Comparison of ENCODE assay signal across 22 mouse cellular contexts in the genomic region with DNA sequence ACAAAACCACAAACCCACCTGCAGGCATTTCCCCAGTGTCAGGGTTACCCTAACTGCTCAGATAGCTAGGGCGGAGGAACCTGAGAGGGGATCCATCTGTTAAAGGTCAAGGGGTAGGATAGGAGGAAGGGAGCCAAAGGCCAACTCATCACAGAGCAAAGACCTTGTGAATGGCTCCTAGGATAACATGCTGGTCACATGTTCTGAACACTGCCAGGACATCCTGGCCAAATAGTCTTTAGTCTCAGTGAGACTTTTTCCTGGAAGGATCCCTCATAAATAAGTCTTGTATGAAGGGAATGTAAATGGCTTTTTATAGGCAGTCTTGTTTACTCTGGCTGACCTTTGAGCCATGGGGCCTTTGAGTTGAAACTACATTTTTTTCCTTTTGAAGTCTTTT. TPM values are rescaled to one million over a fixed set of nuclear protein-coding genes. Genes with fewer than 3 reads are reported as not detected.
DNase-seq lines count a peak whose midpoint lies in the region; ATAC-seq lines count a peak whose summit lies in the region.
"Had no signal": no experiment of that assay in that cellular context is flagged by ENCODE, and none has a peak within 500 bp of the region (broad histone marks: within the 10 kb centered on the region; RNA-seq: fewer than 3 reads in every experiment).

No protein-coding gene starts in this region.

- H3K9me3 ChIP-seq in intestine, embryonic 15.5 days: no peaks in the 10 kb centered on the region
- H3K9me3 ChIP-seq: heart, embryonic 15.5 days; hindbrain, embryonic 10.5 days; limb, embryonic 10.5 days; liver, embryonic 13.5 days; neural tube, embryonic 15.5 days had no signal

- peak; percentile 37 to 66 for DNase-seq in gastrocnemius, adult 8-10 months (ENCODE audit: low spot score in 2 of 2)
- no peak for DNase-seq in gastrocnemius, postnatal 4 days (ENCODE audit: low spot score in 2 of 2)
- peak; percentile 39 for DNase-seq in adrenal gland, postnatal 10 days
- peak; percentile 22 to 54 for DNase-seq in kidney, postnatal 4 days
- no peak for DNase-seq in lung, postnatal 14 days
- no peak for DNase-seq in heart, postnatal 10 days
- DNase-seq: cerebellum, adult 8-10 months; forebrain, postnatal 0 days; heart, adult 18-20 months; liver, embryonic 13.5 days; midbrain, embryonic 14.5 days; right cerebral cortex, postnatal 25 days; thymus, postnatal 36 days had no signal

- H3K36me3 ChIP-seq in intestine, embryonic 15.5 days: peaks cover 12% of the 10 kb centered on the region

- 71% methylated on average over 1 of the region's 1 CpGs for WGBS in intestine, embryonic 15.5 days

- no peaks in the 10 kb centered on the region for H3K27me3 ChIP-seq in intestine, embryonic 15.5 days (replicated peaks)
- H3K27me3 ChIP-seq: heart, embryonic 15.5 days; liver, embryonic 13.5 days; neural tube, embryonic 15.5 days; Patski had no signal

- H3K4me1 ChIP-seq in intestine, embryonic 15.5 days (replicated peaks): no peaks in the 10 kb centered on the region
- H3K4me1 ChIP-seq: heart, embryonic 15.5 days; hindbrain, embryonic 10.5 days; limb, embryonic 10.5 days; liver, embryonic 13.5 days; neural tube, embryonic 15.5 days had no signal

- H3K9ac ChIP-seq in intestine, embryonic 15.5 days: no peak overlapping the region
- H3K9ac ChIP-seq: forebrain, postnatal 0 days; heart, embryonic 15.5 days; liver, embryonic 13.5 days; neural tube, embryonic 15.5 days had no signal

- intact Hi-C loops in heart, postnatal 10 days (cut with DNase I): no loop called here

- H3K4me2 ChIP-seq in intestine, embryonic 15.5 days (replicated peaks): no peak overlapping the region
- H3K4me2 ChIP-seq: heart, embryonic 15.5 days; liver, embryonic 13.5 days; neural tube, embryonic 15.5 days had no signal

- ATAC-seq in intestine, embryonic 15.5 days: peak; percentile 93
- ATAC-seq: activated CD4-positive, CD25-positive, alpha-beta regulatory T cell, adult 4 months; forebrain, postnatal 0 days; Patski had no signal

- no peak overlapping the region for H3K4me3 ChIP-seq in intestine, embryonic 15.5 days (replicated peaks)
- H3K4me3 ChIP-seq: heart, embryonic 15.5 days; hindbrain, embryonic 10.5 days; layer of hippocampus, adult 2 months; limb, embryonic 10.5 days; liver, embryonic 13.5 days; myocyte; neural tube, embryonic 15.5 days had no signal

- peak overlapping the region; percentile 42; the same call in 1 of the 2 replicates for H3K27ac ChIP-seq in intestine, embryonic 15.5 days
- H3K27ac ChIP-seq: heart, embryonic 15.5 days; hindbrain, embryonic 10.5 days; layer of hippocampus, adult 2 months; limb, embryonic 10.5 days; liver, embryonic 13.5 days; neural tube, embryonic 15.5 days had no signal

RNA-seq across cellular contexts. Expression of a gene that starts 47.6 kb away (rescaled TPM):
- 100 to 1,000 TPM in 1 of 4 experiments, 10 to 100 TPM in 3; 59.1 to 158 (median 73.1) TPM for total RNA-seq in gastrocnemius, adult 8-10 months (2022)
- under 1 TPM; 0.65 to 0.88 TPM for total RNA-seq in gastrocnemius, postnatal 4 days (2021)
- 1 to 10 TPM; 2.4 to 5.8 TPM for total RNA-seq in adrenal gland, postnatal 10 days (2021)
- polyA plus RNA-seq in intestine, embryonic 15.5 days (2015; fragmentation: Nextera tagmentation; extraction: Ambion mirVana): 2.3 and 2.7 TPM in 2 replicates
- 1 to 10 TPM; 3.5 to 7.5 TPM for total RNA-seq in heart, postnatal 10 days (2021)
- polyA plus RNA-seq: activated CD4-positive, CD25-positive, alpha-beta regulatory T cell, adult 4 months had no signal

Comparison
In these comparisons a context has a peak if more than half of its experiments do, and no peak if none do; other contexts are left out.
1. DNase-seq: peak in gastrocnemius, adult 8-10 months (2 of 2), adrenal gland, postnatal 10 days (single experiment) and kidney, postnatal 4 days (2 of 2); none in gastrocnemius, postnatal 4 days (0 of 2), lung, postnatal 14 days (single experiment) and heart, postnatal 10 days (0 of 2).
2. RNA of a gene that starts 47.6 kb away (total RNA-seq): 59.1 to 158 TPM in gastrocnemius, adult 8-10 months; 3.5 to 7.5 TPM in heart, postnatal 10 days, 2.4 to 5.8 TPM in adrenal gland, postnatal 10 days and 0.65 to 0.88 TPM in gastrocnemius, postnatal 4 days; every median in the first group is over 4 times any median in the second.